Mouse (Mus musculus) heart, embryonic 14.5 days (tissue): ENCODE measurements around the gene Gm17535. TPM values are rescaled to one million over a fixed set of nuclear protein-coding genes. Genes with fewer than 3 reads are reported as not detected.
A peak's percentile ranks its signal among the peaks of the same experiment; 100 is the strongest.
"Not testable (repeated sequence)": the region's sequence is repeated elsewhere in the genome, so short reads cannot be mapped to it uniquely, and the experiment has no call there.

Source experiments
- ATAC-seq: fragments of 200-750 bp; cut with Nextera tagmentation; 2 replicates; pipeline ENCODE4 v1.8.0; 2017; ENCODE audit warnings: low read depth, moderate TSS enrichment; ENCODE audit not compliant: insufficient number of reproducible peaks, insufficient read depth, low FRiP score
- H3K27ac ChIP-seq, 2 experiments: fragments of 200-500 bp in 1 of 2; fragments of 300-500 bp in 1 of 2; sonication (generic) in 1 of 2; replicated peaks in 1 of 2; 2 replicates each; pipeline ENCODE4 v1.5.1; 2012 to 2014; ENCODE audit warnings: low read depth in 2 of 2, low read length in 2 of 2, control low read depth in 1 of 2, mild to moderate bottlenecking in 1 of 2, mixed read lengths in 1 of 2; ENCODE audit not compliant: control insufficient read depth in 1 of 2, insufficient read depth in 1 of 2
- H3K27me3 ChIP-seq: fragments of 300-500 bp; sonication (generic); 2 replicates; pipeline ENCODE4 v1.6.1; 2014; ENCODE audit warnings: mild to moderate bottlenecking, low read length, control low read depth; ENCODE audit not compliant: control insufficient read depth, insufficient read depth
- H3K36me3 ChIP-seq: fragments of 300-500 bp; sonication (generic); 2 replicates; pipeline ENCODE4 v1.6.1; 2014; ENCODE audit warnings: mild to moderate bottlenecking, control low read depth, low read length, mixed read lengths; ENCODE audit not compliant: control insufficient read depth, insufficient read depth
- H3K4me1 ChIP-seq, 2 experiments: fragments of 200-500 bp in 1 of 2; fragments of 300-500 bp in 1 of 2; sonication (generic) in 1 of 2; 2 replicates each; pipeline ENCODE4 v1.6.1; 2012 to 2014; ENCODE audit warnings: low read length in 2 of 2, control low read depth in 1 of 2, mixed read lengths in 1 of 2; ENCODE audit not compliant: control insufficient read depth in 2 of 2, insufficient read depth in 2 of 2
- H3K4me2 ChIP-seq: fragments of 300-500 bp; sonication (generic); 2 replicates; pipeline ENCODE4 v1.6.1; 2014; ENCODE audit warnings: mild to moderate bottlenecking, low read length
- H3K4me3 ChIP-seq, 2 experiments: fragments of 200-500 bp in 1 of 2; fragments of 300-500 bp in 1 of 2; sonication (generic) in 1 of 2; 2 replicates each; pipeline ENCODE4 v1.5.1; 2012 to 2014; ENCODE audit warnings: low read length in 2 of 2, mild to moderate bottlenecking in 2 of 2, control low read depth in 1 of 2, low read depth in 1 of 2, moderate library complexity in 1 of 2; ENCODE audit not compliant: control insufficient read depth in 1 of 2, insufficient read depth in 1 of 2
- H3K9ac ChIP-seq: fragments of 300-500 bp; sonication (generic); 2 replicates; pipeline ENCODE4 v1.6.1; 2014; ENCODE audit warnings: mild to moderate bottlenecking, low read length
- H3K9me3 ChIP-seq: fragments of 300-500 bp; sonication (generic); 2 replicates; pipeline ENCODE4 v1.6.1; 2016; ENCODE audit warnings: low read length, control low read depth; ENCODE audit not compliant: control insufficient read depth
- WGBS: fragments of 180-500 bp; shearing (Covaris S2); extraction: QIAGEN DNeasy Blood & Tissue Kit; methylation state at CpG from one replicate; pipeline ENCODE4 v1.1.7; 2014; 5-methylcytosine and 5-hydroxymethylcytosine counted together
- polyA plus RNA-seq: library from polyadenylated mRNA; unstranded; fragments of >200 nt; fragmentation: Nextera tagmentation; extraction: Ambion mirVana; gene quantifications from 2 replicates; pipeline ENCODE4 v1.2.1, GENCODE M21; 2014

Gene Gm17535
- not detected in 2 replicates for polyA plus RNA-seq

GRCm38 (mm10) chr9:3034299-3034698 lies at the start of gene Gm17535:
Gm17535 (plus strand) TSS chr9:3034599.
- not testable (repeated sequence) for H3K4me3 ChIP-seq, H3K27ac ChIP-seq, H3K4me2 ChIP-seq, H3K36me3 ChIP-seq, H3K27me3 ChIP-seq, ATAC-seq, H3K9ac ChIP-seq, H3K4me1 ChIP-seq, H3K9me3 ChIP-seq
- WGBS: no CpG with 5 or more reads among the region's 8 CpGs

GRCm38 (mm10) chr9:3000445-3000972 lies 33.9 kb upstream of the Gm17535 start, which contains the start of gene Gm10722:
Gm10722 (plus strand) TSS chr9:3000922.
- WGBS: 62% methylated on average over 12 of the region's 12 CpGs

GRCm38 (mm10) chr9:3001006-3001405 lies 33.4 kb upstream of the Gm17535 start:
- not testable (repeated sequence) for H3K4me2 ChIP-seq, ATAC-seq, H3K4me1 ChIP-seq, H3K36me3 ChIP-seq, H3K27ac ChIP-seq, H3K9ac ChIP-seq, H3K4me3 ChIP-seq, H3K27me3 ChIP-seq, H3K9me3 ChIP-seq
- WGBS: 60% methylated on average over 8 of the region's 8 CpGs

More at GRCm38 (mm10) chr9:3000445-3000972, 33.9 kb upstream of the Gm17535 start, which contains the start of gene Gm10722:
- not testable (repeated sequence) for H3K27me3 ChIP-seq, H3K4me3 ChIP-seq, H3K9me3 ChIP-seq, ATAC-seq, H3K4me1 ChIP-seq, H3K27ac ChIP-seq, H3K4me2 ChIP-seq, H3K36me3 ChIP-seq, H3K9ac ChIP-seq

GRCm38 (mm10) chr9:3001948-3002659 lies 32.3 kb upstream of the Gm17535 start:
- not testable (repeated sequence) for H3K27ac ChIP-seq, H3K4me2 ChIP-seq, H3K4me3 ChIP-seq, H3K27me3 ChIP-seq, H3K36me3 ChIP-seq, H3K9ac ChIP-seq, H3K4me1 ChIP-seq, H3K9me3 ChIP-seq
- peak; percentile 86 for ATAC-seq
- WGBS: 47% methylated on average over 8 of the region's 11 CpGs

GRCm38 (mm10) chr9:3002794-3003396 lies 31.5 kb upstream of the Gm17535 start, which contains the start of gene Gm11168:
Gm11168 (plus strand) TSS chr9:3003346.
- not testable (repeated sequence) for ATAC-seq, H3K4me2 ChIP-seq, H3K27ac ChIP-seq, H3K9me3 ChIP-seq, H3K36me3 ChIP-seq, H3K4me3 ChIP-seq, H3K4me1 ChIP-seq, H3K27me3 ChIP-seq, H3K9ac ChIP-seq
- WGBS: 73% methylated on average over 6 of the region's 14 CpGs

- not testable (repeated sequence) for H3K9me3 ChIP-seq, H3K4me2 ChIP-seq, H3K27ac ChIP-seq, H3K9ac ChIP-seq, H3K27me3 ChIP-seq, H3K4me3 ChIP-seq, H3K4me1 ChIP-seq, ATAC-seq, H3K36me3 ChIP-seq
- WGBS: 77% methylated on average over 1 of the region's 5 CpGs
Measured at GRCm38 (mm10) chr9:3006179-3006578, 28.2 kb upstream of the Gm17535 start.

- H3K36me3 ChIP-seq, H3K4me2 ChIP-seq, H3K4me3 ChIP-seq, H3K27ac ChIP-seq, H3K4me1 ChIP-seq, H3K9ac ChIP-seq, H3K27me3 ChIP-seq, H3K9me3 ChIP-seq: not testable (repeated sequence)
- 66% methylated on average over 7 of the region's 8 CpGs for WGBS
- ATAC-seq: peak; percentile 63
Measured at GRCm38 (mm10) chr9:3006636-3007035, 27.8 kb upstream of the Gm17535 start.
